Mouse (Mus musculus): ENCODE data around the gene Plppr3. TPM values are rescaled to one million over a fixed set of nuclear protein-coding genes. Genes with fewer than 3 reads are reported as not detected.

The Plppr3 gene
- total RNA-seq, 4 experiments from 2014 or later: 0.19 to 0.41 (median 0.29) TPM; not detected in 1

DNA sequence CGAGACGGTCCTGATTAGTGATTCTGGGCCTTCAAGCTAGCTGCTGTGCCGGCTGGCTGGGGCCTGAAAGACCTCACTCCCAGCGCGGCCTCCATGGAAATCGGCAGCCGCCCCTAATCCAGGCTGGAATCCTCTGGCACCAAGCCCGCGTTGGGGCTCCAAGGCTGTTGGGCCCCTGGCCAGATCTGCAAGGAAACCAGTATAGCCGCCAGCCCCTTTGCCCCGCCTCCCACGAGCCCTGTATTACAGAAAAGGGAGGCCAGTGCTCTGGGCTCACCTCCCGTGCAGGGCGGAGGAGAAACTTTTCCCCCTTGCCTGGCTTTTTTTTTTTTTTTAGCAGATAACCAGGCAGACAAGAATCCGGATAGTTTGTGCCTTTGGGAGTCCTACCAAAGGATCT lies 21.0 kb downstream of the Plppr3 start:
- DNase-seq (ENCODE audit: low spot score): peak; percentile 94

DNA sequence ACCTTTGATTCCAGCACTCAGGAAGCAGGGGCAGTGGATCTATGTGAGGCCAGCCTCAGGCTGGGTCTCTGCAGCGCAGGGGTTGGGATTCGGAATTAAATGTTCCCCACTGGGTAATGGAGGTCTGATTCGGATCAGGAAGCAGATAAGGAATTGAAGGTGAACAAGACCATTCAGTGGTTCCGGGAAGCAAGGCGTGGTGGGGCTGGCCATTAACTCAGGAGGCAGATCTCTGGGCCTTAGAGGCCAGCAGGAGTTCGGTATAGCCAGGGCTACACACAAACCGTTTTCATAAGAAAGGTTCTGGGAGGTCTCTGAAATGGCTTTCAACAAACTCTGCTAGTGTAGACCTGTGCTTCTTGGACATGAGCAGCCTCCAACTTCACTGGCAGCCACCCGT lies 21.6 kb downstream of the Plppr3 start:
- DNase-seq (ENCODE audit: low spot score): no peak

DNA sequence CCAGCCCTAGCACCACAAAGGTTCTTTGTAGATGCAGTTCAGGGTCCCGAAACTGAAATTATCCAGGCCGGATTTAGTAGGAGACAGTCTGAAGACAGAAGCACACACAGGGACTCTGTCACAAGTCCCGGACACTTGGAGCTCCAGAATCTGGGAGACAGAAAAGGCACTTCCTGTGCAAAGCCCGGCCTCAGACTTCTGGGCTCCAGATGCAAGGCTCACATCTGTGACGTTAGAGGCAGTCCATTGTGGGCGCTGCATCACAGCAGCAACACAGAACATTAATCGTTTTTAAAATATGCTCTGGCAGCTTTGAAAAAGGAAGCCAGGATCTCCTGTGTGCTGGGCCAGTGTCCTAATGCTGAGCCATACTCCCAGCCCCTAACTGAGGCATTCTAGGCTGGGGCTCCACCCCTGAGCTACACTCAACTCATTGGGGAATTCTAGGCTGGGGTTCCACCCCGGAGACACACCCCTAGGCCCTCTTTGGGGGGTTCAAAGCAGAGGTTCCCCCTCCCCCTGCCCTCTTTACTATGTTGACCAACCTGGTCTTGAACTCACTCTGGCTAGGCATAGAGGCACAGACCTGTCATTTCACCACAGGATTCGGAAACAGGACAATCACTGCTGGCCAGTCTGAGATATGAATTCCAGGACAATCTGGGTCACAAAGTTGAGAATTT lies 22.2 kb downstream of the Plppr3 start:
- peak; percentile 65 for DNase-seq (ENCODE audit: low spot score)

- DNase-seq (ENCODE audit: low spot score): no peak
Measured at GRCm38 (mm10) chr10:79851653-79852052, 22.8 kb downstream of the Plppr3 start.

- DNase-seq (ENCODE audit: low spot score): no peak
Measured at GRCm38 (mm10) chr10:79849941-79850628, 24.3 kb downstream of the Plppr3 start.

GRCm38 (mm10) chr10:79846553-79846952 lies 27.9 kb downstream of the Plppr3 start:
- no peak for DNase-seq (ENCODE audit: low spot score)

DNA sequence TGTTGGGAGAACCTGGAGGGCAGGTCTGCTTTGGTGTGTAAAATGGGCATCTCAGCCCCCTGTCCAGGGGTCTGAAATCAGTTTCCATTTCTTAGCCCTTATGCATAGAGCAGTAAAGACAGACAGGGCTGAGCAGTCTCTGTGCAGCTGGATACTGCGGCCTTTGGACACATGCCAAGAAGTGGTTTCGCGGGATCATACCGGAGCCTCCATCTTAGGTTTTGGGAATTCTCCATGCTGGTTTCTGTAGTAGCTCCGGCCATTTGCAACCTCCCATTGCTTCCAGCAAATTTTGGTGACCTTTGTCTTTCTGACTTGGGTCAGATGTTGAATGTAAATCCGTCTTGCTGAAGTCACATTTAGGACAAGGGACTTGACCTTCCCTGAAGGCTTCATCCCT lies 31.0 kb downstream of the Plppr3 start:
- DNase-seq (ENCODE audit: low spot score): no peak

GRCm38 (mm10) chr10:79842322-79842721 lies 32.1 kb downstream of the Plppr3 start:
- no peak for DNase-seq (ENCODE audit: low spot score)

DNA sequence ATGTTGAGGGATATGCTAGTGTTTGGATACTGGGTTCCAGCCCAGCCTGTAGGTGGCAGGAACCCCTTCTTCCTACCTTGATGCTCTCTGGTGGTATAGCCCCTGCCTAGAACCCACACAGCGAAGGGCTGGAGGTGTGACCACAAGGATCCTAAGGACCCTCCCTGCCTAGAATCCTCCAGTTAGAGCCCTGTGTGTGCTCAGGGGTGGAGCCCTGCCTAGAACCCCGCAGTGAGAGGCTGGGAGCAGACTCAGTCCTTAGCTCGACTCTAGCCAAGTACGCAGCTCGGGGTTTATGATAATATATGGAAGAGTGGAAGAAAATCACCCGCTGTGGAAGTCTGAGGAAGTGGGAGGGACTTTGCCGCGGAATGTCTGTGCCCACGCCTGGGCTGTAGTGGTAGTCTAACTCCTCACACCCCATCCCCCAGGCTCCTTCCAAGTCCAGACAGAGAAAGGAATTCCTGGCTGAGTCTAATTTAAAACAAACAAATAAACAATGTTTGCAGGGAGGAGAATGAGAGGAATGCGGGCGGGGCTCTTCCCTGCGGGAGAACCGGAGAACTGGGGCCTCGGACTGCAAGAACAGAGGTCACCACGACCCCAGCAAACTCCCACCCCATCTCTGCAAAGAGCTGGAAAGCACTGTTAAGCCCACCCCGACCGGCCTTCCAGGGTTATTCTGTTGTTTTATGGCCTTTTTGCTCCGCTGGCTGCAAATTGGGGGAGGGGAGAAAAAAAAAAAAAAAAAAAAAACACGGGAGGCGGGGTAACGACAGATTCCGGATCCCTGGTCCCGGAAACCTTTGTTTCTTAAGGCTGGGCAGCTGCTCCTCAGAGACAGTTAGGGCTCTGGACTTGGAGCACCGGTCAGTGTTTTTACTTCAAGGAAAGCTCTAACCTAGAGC lies 33.5 kb downstream of the Plppr3 start:
- DNase-seq (ENCODE audit: low spot score): peak; percentile 63

GRCm38 (mm10) chr10:79840091-79840490 lies 34.3 kb downstream of the Plppr3 start:
- no peak for DNase-seq (ENCODE audit: low spot score)

DNA sequence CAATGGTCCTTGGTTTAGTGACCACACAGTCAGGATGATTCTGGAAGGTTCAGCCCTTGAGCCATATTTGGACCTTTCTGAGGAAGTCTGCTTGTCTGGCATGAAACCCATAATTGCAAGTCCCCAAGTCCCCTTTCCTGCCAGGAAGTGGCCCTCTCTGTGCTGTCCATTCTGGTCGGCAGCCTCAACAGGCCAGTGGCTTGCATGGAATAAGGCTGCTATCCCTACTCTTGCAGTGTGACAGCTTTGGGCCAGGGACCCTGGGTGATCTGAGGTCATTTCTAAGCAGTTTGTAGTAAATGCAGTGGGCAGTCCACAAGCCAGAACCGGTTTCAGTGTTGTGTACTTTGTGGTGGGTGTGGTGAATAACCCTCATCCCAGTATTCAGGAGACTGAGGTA lies 36.3 kb downstream of the Plppr3 start:
- no peak for DNase-seq (ENCODE audit: low spot score)

DNA sequence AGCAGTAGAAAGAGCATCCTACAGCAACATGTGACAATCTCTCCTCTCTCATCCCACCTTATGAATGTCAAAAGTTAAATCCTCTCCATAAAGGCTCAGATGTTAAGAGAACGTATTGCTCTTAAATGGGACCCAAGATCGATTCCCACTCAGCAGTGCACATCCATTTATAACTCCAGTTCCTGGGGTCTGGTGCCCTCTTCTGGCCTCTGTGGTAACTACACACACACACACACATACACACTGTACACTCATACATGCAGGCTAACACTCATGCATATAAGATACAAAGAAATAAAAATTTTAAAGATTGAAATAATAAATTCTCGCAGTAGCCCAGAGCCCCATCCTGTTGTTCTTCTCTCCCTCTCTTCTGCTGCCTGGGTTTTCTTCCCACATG lies 37.5 kb downstream of the Plppr3 start:
- no peak for DNase-seq (ENCODE audit: low spot score)

GRCm38 (mm10) chr10:79834769-79835398 lies 39.5 kb downstream of the Plppr3 start:
- peak; percentile 80 for DNase-seq (ENCODE audit: low spot score)

DNA sequence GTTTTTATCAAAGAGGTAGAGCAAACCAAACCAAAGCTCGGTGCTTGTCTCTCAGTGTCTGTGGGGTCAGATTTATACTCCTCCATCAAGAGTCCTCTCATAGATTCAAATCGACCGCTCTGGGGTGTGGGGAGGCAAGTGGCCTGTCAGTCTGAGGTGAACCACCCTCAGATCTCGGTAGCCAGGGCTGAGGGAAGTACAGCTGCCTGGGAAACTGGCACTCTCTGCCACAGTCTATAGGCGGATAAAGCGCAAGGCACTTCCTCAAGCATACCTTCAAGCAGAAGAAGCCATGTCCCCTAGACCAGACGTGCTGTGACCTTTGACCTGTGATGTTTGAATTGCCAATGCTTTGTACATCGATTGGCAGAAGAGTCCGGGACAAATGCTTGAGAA lies 41.6 kb downstream of the Plppr3 start:
- no peak for DNase-seq (ENCODE audit: low spot score)

GRCm38 (mm10) chr10:79832026-79832785 lies 42.2 kb downstream of the Plppr3 start:
- no peak for DNase-seq (ENCODE audit: low spot score)

DNA sequence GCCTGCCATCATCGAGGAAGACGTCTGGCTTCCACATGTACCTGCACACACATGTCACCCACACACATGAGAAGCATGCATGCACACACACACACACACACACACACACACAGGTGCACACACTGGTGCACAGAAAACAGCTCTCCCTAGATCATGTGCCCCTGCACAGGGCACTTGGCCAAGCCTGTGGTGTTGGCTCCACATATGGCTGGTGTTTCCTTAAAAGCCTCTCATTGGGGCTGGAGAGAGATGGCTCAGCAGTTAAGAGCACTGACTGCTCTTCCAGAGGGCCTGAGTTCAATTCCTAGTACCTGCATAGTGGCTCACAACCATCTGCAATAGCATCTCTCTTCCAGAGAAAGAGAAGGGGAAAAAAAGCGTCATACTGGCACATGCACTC lies 42.9 kb downstream of the Plppr3 start:
- no peak for DNase-seq (ENCODE audit: low spot score)

DNA sequence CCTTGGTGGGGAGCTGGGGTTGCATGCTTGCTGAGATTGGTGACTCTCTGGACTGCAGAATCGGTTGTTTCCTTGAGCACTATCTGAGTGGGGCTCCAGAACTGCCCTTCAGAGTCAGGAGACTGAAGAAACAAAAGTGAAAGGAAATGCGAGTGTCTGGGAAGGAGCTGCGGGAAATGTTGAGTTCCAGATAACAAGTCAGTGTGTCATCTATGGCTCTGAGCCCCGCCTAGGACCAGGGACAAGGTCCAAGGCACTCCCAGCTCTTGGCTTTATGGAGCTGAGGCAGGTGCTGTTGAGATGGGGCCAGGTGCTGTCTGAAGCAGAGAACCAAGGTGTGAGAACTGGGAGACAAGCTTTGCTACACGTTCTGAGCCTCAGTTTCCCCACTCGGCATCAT lies 50.0 kb downstream of the Plppr3 start:
- DNase-seq (ENCODE audit: low spot score): no peak

DNA sequence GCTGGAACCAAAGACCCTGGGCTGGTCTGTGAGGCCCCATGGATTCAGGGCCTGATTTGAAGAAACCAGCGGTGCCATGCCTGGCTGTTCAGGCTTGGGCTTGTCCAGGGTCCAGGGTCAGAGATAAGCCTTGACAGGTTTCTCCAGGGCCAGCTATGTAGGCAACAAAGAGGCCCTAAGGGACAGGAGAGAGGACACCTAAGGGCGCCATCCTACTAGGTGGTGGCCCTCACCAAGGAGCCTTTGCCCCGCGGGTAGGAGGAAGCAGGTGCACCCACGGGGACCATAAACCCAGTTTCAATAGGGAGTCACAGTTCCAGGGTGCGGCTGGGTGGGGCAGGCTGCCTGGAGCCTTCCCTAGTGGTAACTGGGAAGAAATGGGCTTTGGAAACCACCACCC lies 51.4 kb downstream of the Plppr3 start:
- no peak for DNase-seq (ENCODE audit: low spot score)

- no peak for DNase-seq (ENCODE audit: low spot score)
Measured at GRCm38 (mm10) chr10:79822372-79822771, 52.1 kb downstream of the Plppr3 start.

GRCm38 (mm10) chr10:79821731-79822130 lies 52.7 kb downstream of the Plppr3 start:
- DNase-seq (ENCODE audit: low spot score): no peak

GRCm38 (mm10) chr10:79820782-79821181 lies 53.7 kb downstream of the Plppr3 start, which contains the start of gene Misp:
Misp (plus strand) TSS chr10:79820989.
- DNase-seq (ENCODE audit: low spot score): no peak
